Mouse (Mus musculus): ENCODE results near the gene Prss44. TPM values are rescaled to one million over a fixed set of nuclear protein-coding genes. Genes with fewer than 3 reads are reported as not detected.
"Not testable (repeated sequence)": the region's sequence is repeated elsewhere in the genome, so short reads cannot be mapped to it uniquely, and the experiment has no call there.

Gene Prss44
- polyA plus RNA-seq, 1 experiment from 2014 or later = not detected

- no peak overlapping the region for H3K4me2 ChIP-seq
- WGBS = 80% methylated on average over 4 of the region's 4 CpGs
Measured at GRCm38 (mm10) chr9:110790462-110790861, 23.3 kb upstream of the Prss44 start.

GRCm38 (mm10) chr9:110797013-110797412 is 16.8 kb upstream of the Prss44 start:
- Histone ChIP-seq H3K27me3 (no peaks in the 10 kb centered on the region), H3K27ac (replicated peaks) (no peak overlapping the region), H3K4me1 (replicated peaks) (no peaks in the 10 kb centered on the region), H3K9ac (no peak overlapping the region), H3K4me2 (no peak overlapping the region), H3K4me3 (no peak overlapping the region), H3K9me3 (no peaks in the 10 kb centered on the region), H3K36me3 (no peaks in the 10 kb centered on the region)
- 84% methylated on average over 10 of the region's 10 CpGs for WGBS
- ATAC-seq (ENCODE audit: low FRiP score, low read depth) = no peak

More at GRCm38 (mm10) chr9:110790462-110790861, 23.3 kb upstream of the Prss44 start:
- no peaks in the 10 kb centered on the region for H3K4me1 ChIP-seq (replicated peaks)
- H3K36me3 ChIP-seq = no peaks in the 10 kb centered on the region
- no peak overlapping the region for H3K9ac ChIP-seq
- H3K27ac ChIP-seq (replicated peaks) = no peak overlapping the region
- no peak overlapping the region for H3K4me3 ChIP-seq
- ATAC-seq (ENCODE audit: low FRiP score, low read depth) = no peak
- H3K27me3 ChIP-seq = no peaks in the 10 kb centered on the region
- H3K9me3 ChIP-seq = no peaks in the 10 kb centered on the region

- ATAC-seq (ENCODE audit: low FRiP score, low read depth) = no peak
- Histone ChIP-seq H3K36me3 (no peaks in the 10 kb centered on the region), H3K4me3 (no peak within 1 kb of the TSS), H3K27ac (replicated peaks) (no peak within 1 kb of the TSS), H3K4me2 (no peak within 1 kb of the TSS), H3K4me1 (replicated peaks) (no peaks in the 10 kb centered on the region), H3K27me3 (no peaks in the 10 kb centered on the region), H3K9me3 (no peaks in the 10 kb centered on the region), H3K9ac (no peak within 1 kb of the TSS)
- 92% methylated on average over 14 of the region's 14 CpGs for WGBS
Measured at GRCm38 (mm10) chr9:110797866-110798265, 15.9 kb upstream of the Prss44 start, which contains the start of gene Prss42. Prss42 (plus strand) TSS chr9:110798166.

GRCm38 (mm10) chr9:110800834-110801479 is 12.8 kb upstream of the Prss44 start:
- Histone ChIP-seq H3K4me2 (no peak overlapping the region), H3K4me3 (no peak overlapping the region), H3K27me3 (no peaks in the 10 kb centered on the region), H3K9ac (no peak overlapping the region), H3K36me3 (no peaks in the 10 kb centered on the region), H3K4me1 (replicated peaks) (no peaks in the 10 kb centered on the region), H3K27ac (replicated peaks) (no peak overlapping the region), H3K9me3 (no peaks in the 10 kb centered on the region)
- WGBS = 93% methylated on average over 8 of the region's 8 CpGs
- no peak for ATAC-seq (ENCODE audit: low FRiP score, low read depth)

GRCm38 (mm10) chr9:110803294-110803693 is 10.5 kb upstream of the Prss44 start:
- H3K4me2 ChIP-seq = no peak overlapping the region
- no peak for ATAC-seq (ENCODE audit: low FRiP score, low read depth)
- no peaks in the 10 kb centered on the region for H3K9me3 ChIP-seq
- no peak overlapping the region for H3K9ac ChIP-seq
- H3K4me3 ChIP-seq = no peak overlapping the region
- WGBS = 73% methylated on average over 4 of the region's 4 CpGs
- no peaks in the 10 kb centered on the region for H3K36me3 ChIP-seq
- H3K27ac ChIP-seq (replicated peaks) = no peak overlapping the region
- no peaks in the 10 kb centered on the region for H3K4me1 ChIP-seq (replicated peaks)
- no peaks in the 10 kb centered on the region for H3K27me3 ChIP-seq

GRCm38 (mm10) chr9:110810051-110810450 is 3.7 kb upstream of the Prss44 start:
- Histone ChIP-seq H3K27me3 (no peaks in the 10 kb centered on the region), H3K4me2 (no peak overlapping the region), H3K9ac (no peak overlapping the region), H3K36me3 (no peaks in the 10 kb centered on the region), H3K4me3 (no peak overlapping the region), H3K27ac (replicated peaks) (no peak overlapping the region), H3K4me1 (replicated peaks) (no peaks in the 10 kb centered on the region), H3K9me3 (no peaks in the 10 kb centered on the region)
- ATAC-seq (ENCODE audit: low FRiP score, low read depth) = no peak
- 92% methylated on average over 4 of the region's 4 CpGs for WGBS

- not testable (repeated sequence) for H3K9me3 ChIP-seq; H3K4me1 ChIP-seq (replicated peaks); H3K4me2 ChIP-seq; H3K27ac ChIP-seq (replicated peaks); ATAC-seq (ENCODE audit: low FRiP score, low read depth); H3K27me3 ChIP-seq; H3K36me3 ChIP-seq; H3K9ac ChIP-seq; H3K4me3 ChIP-seq
Measured at GRCm38 (mm10) chr9:110820546-110820945, 6.8 kb downstream of the Prss44 start.

GRCm38 (mm10) chr9:110821436-110821835 is 7.6 kb downstream of the Prss44 start:
- no peak overlapping the region for H3K4me2 ChIP-seq
- no peaks in the 10 kb centered on the region for H3K36me3 ChIP-seq
- no peak overlapping the region for H3K9ac ChIP-seq
- no peaks in the 10 kb centered on the region for H3K9me3 ChIP-seq
- H3K4me3 ChIP-seq = no peak overlapping the region
- H3K27me3 ChIP-seq = no peaks in the 10 kb centered on the region
- ATAC-seq (ENCODE audit: low FRiP score, low read depth) = no peak
- H3K27ac ChIP-seq (replicated peaks) = no peak overlapping the region
- H3K4me1 ChIP-seq (replicated peaks) = no peaks in the 10 kb centered on the region
- WGBS = 89% methylated on average over 7 of the region's 7 CpGs

- H3K4me3 ChIP-seq = no peak overlapping the region
- no peak overlapping the region for H3K9ac ChIP-seq
- H3K4me1 ChIP-seq (replicated peaks) = no peaks in the 10 kb centered on the region
- no peaks in the 10 kb centered on the region for H3K27me3 ChIP-seq
- ATAC-seq (ENCODE audit: low FRiP score, low read depth) = no peak
- H3K9me3 ChIP-seq = no peaks in the 10 kb centered on the region
- no peak overlapping the region for H3K4me2 ChIP-seq
- WGBS = 72% methylated on average over 4 of the region's 4 CpGs
- H3K27ac ChIP-seq (replicated peaks) = no peak overlapping the region
- H3K36me3 ChIP-seq = no peaks in the 10 kb centered on the region
Measured at GRCm38 (mm10) chr9:110825426-110825825, 11.6 kb downstream of the Prss44 start.

GRCm38 (mm10) chr9:110825832-110826231 is 12.0 kb downstream of the Prss44 start:
- no peaks in the 10 kb centered on the region for H3K27me3 ChIP-seq
- H3K36me3 ChIP-seq = no peaks in the 10 kb centered on the region
- ATAC-seq (ENCODE audit: low FRiP score, low read depth) = no peak
- no peak overlapping the region for H3K27ac ChIP-seq (replicated peaks)
- no peaks in the 10 kb centered on the region for H3K9me3 ChIP-seq
- no peaks in the 10 kb centered on the region for H3K4me1 ChIP-seq (replicated peaks)
- no peak overlapping the region for H3K9ac ChIP-seq
- H3K4me2 ChIP-seq = no peak overlapping the region
- WGBS = 68% methylated on average over 7 of the region's 7 CpGs
- no peak overlapping the region for H3K4me3 ChIP-seq

- no peaks in the 10 kb centered on the region for H3K4me1 ChIP-seq (replicated peaks)
Measured at GRCm38 (mm10) chr9:110826390-110826789, 12.6 kb downstream of the Prss44 start, which contains the start of gene Prss43. Prss43 (plus strand) TSS chr9:110826690.

GRCm38 (mm10) chr9:110833021-110833420 is 19.2 kb downstream of the Prss44 start:
- no peak overlapping the region for H3K4me2 ChIP-seq
- no peaks in the 10 kb centered on the region for H3K9me3 ChIP-seq
- no peak overlapping the region for H3K27ac ChIP-seq (replicated peaks)
- ATAC-seq (ENCODE audit: low FRiP score, low read depth) = no peak
- no peaks in the 10 kb centered on the region for H3K4me1 ChIP-seq (replicated peaks)
- 74% methylated on average over 5 of the region's 5 CpGs for WGBS
- no peaks in the 10 kb centered on the region for H3K36me3 ChIP-seq
- no peak overlapping the region for H3K4me3 ChIP-seq
- H3K9ac ChIP-seq = no peak overlapping the region
- H3K27me3 ChIP-seq = no peaks in the 10 kb centered on the region

More at GRCm38 (mm10) chr9:110826390-110826789, 12.6 kb downstream of the Prss44 start, which contains the start of gene Prss43:
- H3K9ac ChIP-seq = no peak within 1 kb of the TSS
- no peak for ATAC-seq (ENCODE audit: low FRiP score, low read depth)
- no peak within 1 kb of the TSS for H3K27ac ChIP-seq (replicated peaks)
- H3K36me3 ChIP-seq = no peaks in the 10 kb centered on the region
- no peaks in the 10 kb centered on the region for H3K9me3 ChIP-seq
- H3K4me2 ChIP-seq = no peak within 1 kb of the TSS
- no peak within 1 kb of the TSS for H3K4me3 ChIP-seq
- no peaks in the 10 kb centered on the region for H3K27me3 ChIP-seq
- WGBS = 86% methylated on average over 3 of the region's 3 CpGs

- Histone ChIP-seq H3K9me3 (no peaks in the 10 kb centered on the region), H3K27ac (replicated peaks) (no peak within 1 kb of the TSS), H3K36me3 (no peaks in the 10 kb centered on the region), H3K9ac (no peak within 1 kb of the TSS), H3K4me2 (no peak within 1 kb of the TSS), H3K27me3 (no peaks in the 10 kb centered on the region), H3K4me1 (replicated peaks) (no peaks in the 10 kb centered on the region), H3K4me3 (no peak within 1 kb of the TSS)
- no peak for ATAC-seq (ENCODE audit: low FRiP score, low read depth)
- 82% methylated on average over 19 of the region's 19 CpGs for WGBS
Measured at GRCm38 (mm10) chr9:110834411-110834810, 20.6 kb downstream of the Prss44 start, which contains the start of gene Prss45. Prss45 (plus strand) TSS chr9:110834588.

Measured in hindbrain, embryonic 15.5 days (tissue).